Mouse (Mus musculus) liver, adult 2 months (tissue): ENCODE measurements around the gene D11Wsu47e. TPM values are rescaled to one million over a fixed set of nuclear protein-coding genes. Genes with fewer than 3 reads are reported as not detected.

Experiments
- DNase-seq: peaks from one replicate; pipeline ENCODE4 v3.0.0-alpha.2; 2011; ENCODE audit warnings: low read depth, low spot score; ENCODE audit errors: extremely low read depth
- H3K27ac ChIP-seq: fragments of 200-500 bp; replicated peaks from 2 replicates; pipeline ENCODE4 v1.5.1; 2012; ENCODE audit warnings: low read depth, mild to moderate bottlenecking, control low read depth, inconsistent platforms, low read length; ENCODE audit not compliant: insufficient read depth
- H3K27me3 ChIP-seq: fragments of 200-500 bp; 2 replicates; pipeline ENCODE4 v1.6.1; 2012; ENCODE audit warnings: mild to moderate bottlenecking, moderate library complexity, low read length, inconsistent platforms; ENCODE audit not compliant: control insufficient read depth, insufficient read depth
- H3K36me3 ChIP-seq: fragments of 200-500 bp; 2 replicates; pipeline ENCODE4 v1.6.1; 2012; ENCODE audit warnings: low read length, inconsistent platforms; ENCODE audit not compliant: control insufficient read depth, insufficient read depth
- H3K4me1 ChIP-seq: fragments of 200-500 bp; 2 replicates; pipeline ENCODE4 v1.6.1; 2011; ENCODE audit warnings: low read length; ENCODE audit not compliant: control insufficient read depth, insufficient read depth
- H3K4me3 ChIP-seq: fragments of 200-500 bp; 2 replicates; pipeline ENCODE4 v1.5.1; 2011; ENCODE audit warnings: low read depth, mild to moderate bottlenecking, control low read depth, low read length, moderate library complexity; ENCODE audit not compliant: insufficient read depth
- H3K79me2 ChIP-seq: fragments of 200-500 bp; 2 replicates; pipeline ENCODE4 v1.6.1; 2012; ENCODE audit warnings: inconsistent platforms, mild to moderate bottlenecking, low read length, moderate library complexity; ENCODE audit not compliant: control insufficient read depth, insufficient read depth
- H3K9ac ChIP-seq: fragments of 200-500 bp; 2 replicates; pipeline ENCODE4 v1.6.1; 2012; ENCODE audit warnings: low read depth, mild to moderate bottlenecking, control low read depth, inconsistent platforms, low read length
- CTCF ChIP-seq: fragments of 200-500 bp; IDR thresholded peaks from 2 replicates; pipeline ENCODE4 v1.5.1; 2011; ENCODE audit warnings: low read depth, low read length, control low read depth
- POLR2A ChIP-seq: fragments of 200-500 bp; IDR thresholded peaks from 2 replicates; pipeline ENCODE4 v1.6.1; 2011; ENCODE audit warnings: low read length, control low read depth; ENCODE audit not compliant: insufficient read depth; ENCODE audit errors: extremely low read depth
- WGBS: fragments of 180-500 bp; shearing (Covaris S2); methylation state at CpG from one replicate; pipeline ENCODE4 v1.1.7; 2018; 5-methylcytosine and 5-hydroxymethylcytosine counted together
- polyA plus RNA-seq: library from polyadenylated mRNA; depleted of rRNA; stranded (reverse); fragments of >200 nt; gene quantifications from 2 replicates; pipeline ENCODE4 v1.2.3, GENCODE M21; 2012
- total RNA-seq: library from RNA; depleted of rRNA; stranded (reverse); fragments of >200 nt; gene quantifications from 2 replicates; pipeline ENCODE4 v1.2.3, GENCODE M21; 2014

The D11Wsu47e gene
- total and polyA plus RNA-seq, 2 experiments, result 4.1 to 4.5 TPM

GRCm38 (mm10) chr11:113648690-113649352 is 35.4 kb upstream of the D11Wsu47e start, which contains the start of gene Cog1:
Gene Cog1, plus strand, starts transcription at chr11:113649169.
- H3K79me2 ChIP-seq, result no peaks in the 10 kb centered on the region
- whole genome bisulfite sequencing, result 47% methylated on average over 26 of the region's 26 CpGs
- peaks cover 7% of the 10 kb centered on the region; the same call in 1 of the 2 replicates for H3K4me1 ChIP-seq
- peak; percentile 13 for DNase-seq
- no peaks in the 10 kb centered on the region for H3K27me3 ChIP-seq
- H3K27ac ChIP-seq, result peak within 1 kb of the TSS; percentile 72
- TF ChIP-seq CTCF (no peak), POLR2A (no peak)
- H3K4me3 ChIP-seq, result peak within 1 kb of the TSS; percentile 85
- H3K9ac ChIP-seq, result peak within 1 kb of the TSS; percentile 92
- 0 out of 2 replicates have a peak, but pooled peaks cover 4% of the 10 kb centered on the region for H3K36me3 ChIP-seq

- DNase-seq, result peak; percentile 45
- under 1% methylated on average over 87 of the region's 91 CpGs for WGBS
- H3K4me1 ChIP-seq, result peaks cover 7% of the 10 kb centered on the region; the same call in 1 of the 2 replicates
- TF ChIP-seq CTCF, result no peak
- 0 out of 2 replicates have a peak, but pooled peaks have one; percentile 56 for TF ChIP-seq POLR2A
- peak within 1 kb of the TSS; percentile 85 for H3K4me3 ChIP-seq
- no peaks in the 10 kb centered on the region for H3K27me3 ChIP-seq
- no peaks in the 10 kb centered on the region for H3K79me2 ChIP-seq
- H3K27ac ChIP-seq, result peak within 1 kb of the TSS; percentile 72
- H3K36me3 ChIP-seq, result peaks cover 11% of the 10 kb centered on the region; the same call in 1 of the 2 replicates
- peak within 1 kb of the TSS; percentile 92 for H3K9ac ChIP-seq
Measured at GRCm38 (mm10) chr11:113649353-113650210, 34.6 kb upstream of the D11Wsu47e start, which contains the start of gene Slc39a11. Gene Slc39a11, minus strand, starts transcription at chr11:113650079.

GRCm38 (mm10) chr11:113651206-113651906 is 32.9 kb upstream of the D11Wsu47e start:
- Histone ChIP-seq H3K27me3 (no peaks in the 10 kb centered on the region), H3K4me1 (peaks cover 7% of the 10 kb centered on the region; the same call in 1 of the 2 replicates), H3K4me3 (no peak overlapping the region), H3K36me3 (peaks cover 22% of the 10 kb centered on the region; the same call in 1 of the 2 replicates), H3K27ac (no peak overlapping the region), H3K79me2 (no peaks in the 10 kb centered on the region), H3K9ac (no peak overlapping the region)
- 78% methylated on average over 22 of the region's 22 CpGs for WGBS
- no peak for TF ChIP-seq POLR2A
- TF ChIP-seq CTCF, result no peak
- DNase-seq, result no peak

GRCm38 (mm10) chr11:113651907-113652273 is 32.3 kb upstream of the D11Wsu47e start:
- Histone ChIP-seq H3K36me3 (peaks cover 22% of the 10 kb centered on the region; the same call in 1 of the 2 replicates), H3K27ac (no peak overlapping the region), H3K79me2 (no peaks in the 10 kb centered on the region), H3K27me3 (no peaks in the 10 kb centered on the region), H3K4me1 (peaks cover 7% of the 10 kb centered on the region; the same call in 1 of the 2 replicates), H3K9ac (no peak overlapping the region), H3K4me3 (no peak overlapping the region)
- WGBS, result 72% methylated on average over 8 of the region's 8 CpGs
- TF ChIP-seq CTCF (peak; percentile 24; the same call in 1 of the 2 replicates), POLR2A (no peak)
- no peak for DNase-seq

GRCm38 (mm10) chr11:113652516-113652915 is 31.7 kb upstream of the D11Wsu47e start:
- Histone ChIP-seq H3K9ac (no peak overlapping the region), H3K4me1 (peaks cover 7% of the 10 kb centered on the region; the same call in 1 of the 2 replicates), H3K27ac (no peak overlapping the region), H3K36me3 (peaks cover 26% of the 10 kb centered on the region), H3K27me3 (no peaks in the 10 kb centered on the region), H3K4me3 (no peak overlapping the region), H3K79me2 (no peaks in the 10 kb centered on the region)
- DNase-seq, result no peak
- 93% methylated on average over 6 of the region's 6 CpGs for WGBS
- TF ChIP-seq CTCF (no peak), POLR2A (no peak)
